Mouse (Mus musculus) kidney, embryonic 14.5 days (tissue): Measurements from ENCODE around the gene Ssbp4. TPM values are rescaled to one million over a fixed set of nuclear protein-coding genes. Genes with fewer than 3 reads are reported as not detected.

Source experiments
- ATAC-seq: fragments of 200-750 bp; cut with Nextera tagmentation; 2 replicates; pipeline ENCODE4 v1.8.0; 2017; ENCODE audit warnings: moderate number of reproducible peaks, mild to moderate bottlenecking, moderate TSS enrichment, moderate library complexity; ENCODE audit not compliant: low FRiP score, low TSS enrichment
- H3K27ac ChIP-seq: fragments of 300-500 bp; sonication (generic); 2 replicates; pipeline ENCODE4 v1.5.1; 2014; ENCODE audit warnings: low read depth, mild to moderate bottlenecking, low read length, moderate library complexity, mixed read lengths
- H3K27me3 ChIP-seq: fragments of 300-500 bp; sonication (generic); 2 replicates; pipeline ENCODE4 v1.6.1; 2014; ENCODE audit warnings: mild to moderate bottlenecking, low read length; ENCODE audit not compliant: control insufficient read depth, insufficient read depth
- H3K36me3 ChIP-seq: fragments of 300-500 bp; sonication (generic); 2 replicates; pipeline ENCODE4 v1.6.1; 2014; ENCODE audit warnings: low read length, mixed read lengths; ENCODE audit not compliant: control insufficient read depth, insufficient read depth
- H3K4me1 ChIP-seq: fragments of 300-500 bp; sonication (generic); 2 replicates; pipeline ENCODE4 v1.6.1; 2014; ENCODE audit warnings: low read length, mixed read lengths; ENCODE audit not compliant: control insufficient read depth, insufficient read depth
- H3K4me2 ChIP-seq: fragments of 300-500 bp; sonication (generic); replicated peaks from 2 replicates; pipeline ENCODE4 v1.6.1; 2014; ENCODE audit warnings: low read depth, mild to moderate bottlenecking, low read length
- H3K4me3 ChIP-seq: fragments of 300-500 bp; sonication (generic); 2 replicates; pipeline ENCODE4 v1.5.1; 2014; ENCODE audit warnings: mild to moderate bottlenecking, low read length
- H3K9ac ChIP-seq: fragments of 300-500 bp; sonication (generic); 2 replicates; pipeline ENCODE4 v1.6.1; 2014; ENCODE audit warnings: low read depth, mild to moderate bottlenecking, low read length, moderate library complexity
- H3K9me3 ChIP-seq: fragments of 300-500 bp; sonication (generic); 2 replicates; pipeline ENCODE4 v1.6.1; 2016; ENCODE audit warnings: low read length; ENCODE audit not compliant: control insufficient read depth
- WGBS: fragments of 180-500 bp; shearing (Covaris S2); extraction: QIAGEN DNeasy Blood & Tissue Kit; methylation state at CpG from one replicate; pipeline ENCODE4 v1.1.7; 2014; 5-methylcytosine and 5-hydroxymethylcytosine counted together
- polyA plus RNA-seq: library from polyadenylated mRNA; unstranded; fragments of >200 nt; fragmentation: Nextera tagmentation; extraction: Ambion mirVana; gene quantifications from 2 replicates; pipeline ENCODE4 v1.2.1, GENCODE M21; 2014

Ssbp4 gene
- polyA plus RNA-seq, 1 experiment from 2014 or later = 172 TPM

DNA sequence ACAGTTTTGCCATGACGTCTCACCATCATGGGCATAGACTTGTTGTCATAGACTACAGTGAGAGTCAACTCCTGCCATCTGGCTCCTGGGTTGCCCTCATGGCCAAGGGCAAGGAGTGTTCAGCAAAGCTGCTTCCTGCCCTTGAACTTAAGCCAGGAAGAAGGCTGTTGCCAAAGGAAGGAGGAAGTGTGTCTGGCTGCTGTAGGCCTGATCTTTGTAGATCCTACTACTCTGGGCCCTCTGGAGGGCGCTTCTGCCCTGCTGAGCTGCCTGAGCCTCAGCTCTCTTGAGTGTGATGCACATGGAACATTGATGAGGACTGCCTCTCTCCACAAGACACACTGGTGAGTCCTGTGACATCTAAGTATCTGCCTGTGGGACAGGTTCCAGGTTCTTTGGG lies 48.6 kb downstream of the Ssbp4 start:
- H3K36me3 ChIP-seq = no peaks in the 10 kb centered on the region
- H3K27me3 ChIP-seq = no peaks in the 10 kb centered on the region
- ATAC-seq = no peak
- no peak overlapping the region for H3K4me3 ChIP-seq
- no peak overlapping the region for H3K9ac ChIP-seq
- H3K9me3 ChIP-seq = no peaks in the 10 kb centered on the region
- peaks cover 23% of the 10 kb centered on the region for H3K4me1 ChIP-seq
- no peak overlapping the region for H3K4me2 ChIP-seq
- H3K27ac ChIP-seq = peak overlapping the region; percentile 19; the same call in 1 of the 2 replicates
- 72% methylated on average over 2 of the region's 2 CpGs for WGBS

GRCm38 (mm10) chr8:70558983-70559382 lies 49.7 kb downstream of the Ssbp4 start:
- no peak overlapping the region for H3K4me3 ChIP-seq
- H3K36me3 ChIP-seq = no peaks in the 10 kb centered on the region
- 85% methylated on average over 3 of the region's 3 CpGs for WGBS
- no peak overlapping the region for H3K4me2 ChIP-seq
- H3K27ac ChIP-seq = no peak overlapping the region
- H3K27me3 ChIP-seq = no peaks in the 10 kb centered on the region
- no peak for ATAC-seq
- no peak overlapping the region for H3K9ac ChIP-seq
- peaks cover 15% of the 10 kb centered on the region for H3K4me1 ChIP-seq
- H3K9me3 ChIP-seq = no peaks in the 10 kb centered on the region

DNA sequence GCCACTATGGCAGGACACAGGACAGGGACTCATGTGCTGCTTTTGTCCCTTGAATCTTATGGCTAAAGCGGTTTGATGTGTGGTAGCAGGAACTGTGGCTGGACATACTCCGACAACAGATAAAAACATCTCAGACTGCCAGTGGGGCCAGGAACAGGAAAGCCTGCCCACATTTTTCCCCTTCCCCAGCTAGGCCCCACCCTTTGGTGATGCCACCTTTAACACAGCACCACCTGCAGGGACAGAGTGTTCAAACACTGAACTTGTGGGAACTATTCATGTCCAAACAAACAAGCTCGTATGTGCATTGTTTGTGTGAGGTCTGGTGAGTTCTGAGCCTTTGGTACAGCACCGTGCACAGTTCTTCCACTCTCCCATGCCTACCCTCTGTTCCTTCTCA lies 50.3 kb downstream of the Ssbp4 start:
- Histone ChIP-seq H3K27ac (no peak overlapping the region), H3K4me1 (peaks cover 17% of the 10 kb centered on the region), H3K27me3 (no peaks in the 10 kb centered on the region), H3K36me3 (no peaks in the 10 kb centered on the region), H3K4me3 (no peak overlapping the region), H3K4me2 (no peak overlapping the region), H3K9ac (no peak overlapping the region), H3K9me3 (no peaks in the 10 kb centered on the region)
- 73% methylated on average over 4 of the region's 4 CpGs for WGBS
- ATAC-seq = no peak

GRCm38 (mm10) chr8:70555079-70555747 lies 53.5 kb downstream of the Ssbp4 start:
- Histone ChIP-seq H3K36me3 (no peaks in the 10 kb centered on the region), H3K9ac (no peak overlapping the region), H3K4me2 (no peak overlapping the region), H3K9me3 (no peaks in the 10 kb centered on the region), H3K4me1 (peaks cover 24% of the 10 kb centered on the region), H3K4me3 (no peak overlapping the region), H3K27ac (no peak overlapping the region; the same call in 1 of the 2 replicates), H3K27me3 (no peaks in the 10 kb centered on the region)
- ATAC-seq = no peak
- 85% methylated on average over 4 of the region's 4 CpGs for WGBS

DNA sequence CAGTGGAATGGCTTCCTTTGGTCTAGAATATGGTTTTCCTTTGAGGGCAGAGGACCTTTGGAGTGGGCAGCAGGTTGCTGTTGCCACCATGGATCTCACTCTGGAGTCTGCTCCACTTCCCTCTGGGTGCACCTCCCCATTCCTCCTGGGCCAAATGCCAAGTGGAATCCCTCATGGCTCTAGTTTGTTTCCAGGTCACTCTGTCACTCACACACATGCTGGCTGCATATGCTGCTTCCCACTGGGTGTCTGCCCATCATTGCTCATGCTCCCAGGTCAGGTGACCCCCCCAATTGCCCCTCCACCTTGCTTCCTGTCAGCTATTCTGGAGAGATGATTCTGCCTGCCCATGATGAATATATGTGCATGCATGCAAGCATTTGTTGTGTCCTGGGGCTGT lies 54.9 kb downstream of the Ssbp4 start:
- Histone ChIP-seq H3K9me3 (no peaks in the 10 kb centered on the region), H3K9ac (no peak overlapping the region)

DNA sequence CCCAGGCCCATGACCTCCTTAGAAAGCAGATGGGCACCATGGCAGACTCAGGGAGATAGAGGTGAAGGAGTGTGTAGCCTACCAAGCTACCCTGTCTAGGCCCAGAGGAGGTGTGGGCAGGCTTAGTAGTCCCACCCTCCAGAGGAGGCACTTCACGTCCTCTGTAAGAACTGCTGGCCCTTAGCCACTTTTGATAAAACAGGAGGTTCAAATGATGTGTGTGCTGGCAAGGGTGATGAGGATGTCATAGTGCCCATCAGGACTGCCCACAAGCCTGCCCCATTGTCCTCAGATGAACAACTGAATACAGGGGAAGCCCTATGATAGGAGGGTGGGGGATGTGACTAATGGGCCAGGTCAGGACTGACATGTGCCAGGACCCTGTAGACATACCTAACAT lies 55.8 kb downstream of the Ssbp4 start:
- Histone ChIP-seq H3K9me3 (no peaks in the 10 kb centered on the region), H3K4me3 (no peak overlapping the region), H3K4me1 (0 out of 2 replicates have a peak, but pooled peaks cover 18% of the 10 kb centered on the region), H3K9ac (no peak overlapping the region), H3K36me3 (no peaks in the 10 kb centered on the region), H3K4me2 (no peak overlapping the region), H3K27me3 (no peaks in the 10 kb centered on the region), H3K27ac (no peak overlapping the region)
- WGBS = 55% methylated on average over 1 of the region's 1 CpGs
- no peak for ATAC-seq

More for the DNA sequence above, 54.9 kb downstream of the Ssbp4 start:
- Histone ChIP-seq H3K36me3 (no peaks in the 10 kb centered on the region), H3K4me3 (no peak overlapping the region), H3K4me1 (0 out of 2 replicates have a peak, but pooled peaks cover 18% of the 10 kb centered on the region), H3K27ac (no peak overlapping the region; the same call in 1 of the 2 replicates), H3K27me3 (no peaks in the 10 kb centered on the region), H3K4me2 (no peak overlapping the region)
- ATAC-seq = no peak

DNA sequence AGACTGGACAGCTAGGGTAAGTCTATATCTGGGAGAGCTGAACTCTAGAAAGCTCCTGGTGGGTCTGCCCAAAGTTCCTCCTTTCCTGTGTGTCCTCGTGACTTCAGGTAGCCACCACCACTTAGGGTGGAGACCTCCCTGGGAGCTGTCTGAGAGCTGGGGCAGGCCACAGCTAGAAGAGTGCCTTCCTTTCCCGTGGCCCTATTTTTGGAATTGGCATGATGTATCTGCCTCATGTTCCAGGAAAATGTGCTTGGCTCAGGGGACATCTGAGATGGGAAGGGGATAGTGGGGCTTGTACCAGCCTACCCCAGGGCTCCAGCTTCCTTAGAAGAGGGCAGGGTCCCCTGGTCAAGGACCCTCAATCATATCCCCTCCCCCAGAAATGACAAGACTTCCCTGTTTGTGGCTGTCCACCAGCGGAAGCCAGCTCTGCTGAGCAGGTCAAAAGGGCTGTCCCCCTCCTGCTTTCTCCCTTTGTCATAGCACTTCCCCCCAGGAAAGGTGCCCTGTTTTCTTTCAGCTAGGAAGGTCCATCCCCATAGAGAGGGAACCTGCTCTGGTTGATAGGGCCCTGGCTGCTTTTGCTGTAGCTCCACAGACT lies 57.0 kb downstream of the Ssbp4 start:
- Histone ChIP-seq H3K4me2 (no peak overlapping the region), H3K9me3 (no peaks in the 10 kb centered on the region), H3K4me3 (no peak overlapping the region), H3K27me3 (no peaks in the 10 kb centered on the region), H3K9ac (no peak overlapping the region), H3K27ac (no peak overlapping the region; the same call in 1 of the 2 replicates), H3K36me3 (no peaks in the 10 kb centered on the region), H3K4me1 (0 out of 2 replicates have a peak, but pooled peaks cover 18% of the 10 kb centered on the region)
- WGBS = 59% methylated on average over 3 of the region's 3 CpGs
- ATAC-seq = no peak

DNA sequence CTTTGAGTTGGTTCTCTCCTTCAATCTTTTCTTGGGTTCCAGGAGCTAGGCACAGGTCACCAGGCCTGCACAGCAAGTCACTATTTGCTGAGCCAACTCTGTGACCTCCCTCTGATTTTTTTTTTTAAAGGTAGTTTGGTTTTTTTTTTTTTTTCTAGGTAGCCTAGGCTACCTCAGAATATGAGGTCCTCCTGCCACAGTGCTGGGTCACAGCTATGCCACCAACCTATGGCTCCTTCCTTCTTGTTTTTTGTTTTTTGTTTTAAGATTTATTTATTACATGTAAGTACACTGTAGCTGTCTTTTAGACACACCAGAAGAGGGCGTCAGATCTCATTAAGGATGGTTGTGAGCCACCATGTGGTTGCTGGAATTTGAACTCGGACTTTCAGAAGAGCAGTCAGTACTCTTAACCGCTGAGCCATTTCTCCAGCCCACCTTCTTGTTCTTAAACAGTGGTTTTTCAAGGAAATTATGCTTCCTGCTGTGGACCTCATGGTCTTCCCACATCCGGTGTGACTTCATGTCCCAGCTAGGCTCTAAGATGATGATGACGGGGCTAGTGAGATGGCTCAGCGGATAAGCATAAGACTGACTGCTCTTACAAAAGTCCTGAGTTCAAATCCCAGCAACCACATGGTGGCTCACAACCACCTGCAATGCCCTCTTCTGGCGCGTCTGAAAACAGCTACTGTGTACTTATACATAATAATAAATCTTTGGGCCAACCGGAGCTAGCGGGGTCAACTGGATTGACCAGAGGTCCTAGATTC lies 59.1 kb downstream of the Ssbp4 start:
- 92% methylated on average over 10 of the region's 10 CpGs for WGBS
- H3K9ac ChIP-seq = no peak overlapping the region
- no peak for ATAC-seq
- no peaks in the 10 kb centered on the region for H3K9me3 ChIP-seq
- H3K4me2 ChIP-seq = no peak overlapping the region
- H3K27ac ChIP-seq = no peak overlapping the region
- H3K4me1 ChIP-seq = 0 out of 2 replicates have a peak, but pooled peaks cover 21% of the 10 kb centered on the region
- H3K27me3 ChIP-seq = no peaks in the 10 kb centered on the region
- no peak overlapping the region for H3K4me3 ChIP-seq
- H3K36me3 ChIP-seq = no peaks in the 10 kb centered on the region

DNA sequence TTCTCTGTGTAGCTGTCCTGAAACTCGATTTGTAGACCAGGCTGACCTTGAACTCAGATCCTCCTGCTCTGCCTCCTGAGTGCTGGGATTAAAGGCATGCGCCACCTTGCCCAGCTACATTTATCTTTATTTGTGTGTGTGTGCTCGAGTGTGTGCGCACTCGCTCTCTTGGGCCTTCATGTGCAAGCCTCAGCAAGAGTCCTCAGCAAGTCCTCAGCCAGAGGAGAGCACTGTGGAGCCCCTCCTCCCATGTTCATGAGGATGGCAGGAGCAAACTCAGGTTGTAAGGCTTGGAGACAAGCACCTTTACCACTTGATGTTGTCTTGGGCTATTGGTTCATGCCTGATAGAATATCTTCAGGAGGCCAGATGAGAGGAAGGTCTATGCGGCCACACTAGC lies 60.9 kb downstream of the Ssbp4 start:
- ATAC-seq = no peak
- Histone ChIP-seq H3K4me3 (no peak overlapping the region), H3K27ac (no peak overlapping the region), H3K27me3 (no peaks in the 10 kb centered on the region), H3K9ac (no peak overlapping the region), H3K4me2 (no peak overlapping the region), H3K36me3 (no peaks in the 10 kb centered on the region), H3K4me1 (0 out of 2 replicates have a peak, but pooled peaks cover 13% of the 10 kb centered on the region), H3K9me3 (no peaks in the 10 kb centered on the region)
- WGBS = 89% methylated on average over 6 of the region's 6 CpGs
